Mouse (Mus musculus): Measurements from ENCODE around the gene Eif4h. TPM values are rescaled to one million over a fixed set of nuclear protein-coding genes. Genes with fewer than 3 reads are reported as not detected.
A peak's percentile ranks its signal among the peaks of the same experiment; 100 is the strongest.

Gene Eif4h
- total and polyA plus RNA-seq, 2 experiments, result 134 to 139 TPM

GRCm38 (mm10) chr5:134684398-134684797 is 45.1 kb upstream of the Eif4h start:
- H3K27me3 ChIP-seq (ENCODE audit: control insufficient read depth, insufficient read depth, low read length), result no peaks in the 10 kb centered on the region
- H3K9ac ChIP-seq (ENCODE audit: low read depth, low read length), result no peak overlapping the region
- H3K4me1 ChIP-seq (ENCODE audit: control insufficient read depth, insufficient read depth, low read length), result peaks cover 6% of the 10 kb centered on the region
- no peaks in the 10 kb centered on the region for H3K79me2 ChIP-seq (ENCODE audit: control insufficient read depth, insufficient read depth, low read length)
- H3K36me3 ChIP-seq (ENCODE audit: control insufficient read depth, insufficient read depth, low read length), result no peaks in the 10 kb centered on the region
- peak; percentile 48 for DNase-seq (ENCODE audit: extremely low read depth, low read depth, low spot score)
- no peak overlapping the region for H3K4me3 ChIP-seq (ENCODE audit: insufficient read depth, low read depth, low read length)
- WGBS, result 94% methylated on average over 2 of the region's 2 CpGs
- no peak overlapping the region for H3K27ac ChIP-seq (replicated peaks; ENCODE audit: insufficient read depth, low read depth, low read length)
- TF ChIP-seq POLR2A (IDR thresholded peaks at IDR 0.05; ENCODE audit: extremely low read depth, insufficient read depth, low read length) (no peak), CTCF (IDR thresholded peaks at IDR 0.05; ENCODE audit: low read depth, low read length) (no peak)

DNA sequence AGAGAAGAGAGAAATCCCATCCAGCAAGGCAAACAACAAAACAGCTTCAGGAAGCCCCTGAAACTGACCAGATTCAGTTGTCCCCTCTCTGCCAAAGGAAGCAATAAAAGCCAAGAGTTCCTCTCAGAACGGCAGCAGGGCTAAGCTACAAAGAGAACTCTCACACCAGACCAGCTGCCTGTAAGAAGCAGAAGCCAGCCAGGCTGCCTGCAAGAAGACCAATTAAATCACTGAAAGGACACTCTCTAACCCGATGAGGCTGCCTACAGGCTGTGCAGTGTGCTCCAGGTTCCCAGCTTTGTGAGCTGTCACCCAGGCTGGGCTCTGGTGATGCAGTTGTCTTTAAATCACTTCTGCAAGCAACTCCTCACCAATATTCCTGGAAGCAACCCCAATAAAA is 44.5 kb upstream of the Eif4h start:
- 77% methylated on average over 2 of the region's 2 CpGs for WGBS
- Histone ChIP-seq H3K9ac (ENCODE audit: low read depth, low read length) (no peak overlapping the region), H3K79me2 (ENCODE audit: control insufficient read depth, insufficient read depth, low read length) (no peaks in the 10 kb centered on the region), H3K27ac (replicated peaks; ENCODE audit: insufficient read depth, low read depth, low read length) (no peak overlapping the region), H3K4me3 (ENCODE audit: insufficient read depth, low read depth, low read length) (no peak overlapping the region), H3K36me3 (ENCODE audit: control insufficient read depth, insufficient read depth, low read length) (no peaks in the 10 kb centered on the region), H3K4me1 (ENCODE audit: control insufficient read depth, insufficient read depth, low read length) (peaks cover 6% of the 10 kb centered on the region), H3K27me3 (ENCODE audit: control insufficient read depth, insufficient read depth, low read length) (no peaks in the 10 kb centered on the region)
- no peak for DNase-seq (ENCODE audit: extremely low read depth, low read depth, low spot score)
- TF ChIP-seq CTCF (IDR thresholded peaks at IDR 0.05; ENCODE audit: low read depth, low read length) (no peak), POLR2A (IDR thresholded peaks at IDR 0.05; ENCODE audit: extremely low read depth, insufficient read depth, low read length) (no peak)

GRCm38 (mm10) chr5:134680238-134680637 is 40.9 kb upstream of the Eif4h start:
- Histone ChIP-seq H3K27ac (replicated peaks; ENCODE audit: insufficient read depth, low read depth, low read length) (peak overlapping the region; percentile 58), H3K4me3 (ENCODE audit: insufficient read depth, low read depth, low read length) (no peak overlapping the region), H3K9ac (ENCODE audit: low read depth, low read length) (peak overlapping the region; percentile 7; the same call in 1 of the 2 replicates), H3K36me3 (ENCODE audit: control insufficient read depth, insufficient read depth, low read length) (no peaks in the 10 kb centered on the region), H3K27me3 (ENCODE audit: control insufficient read depth, insufficient read depth, low read length) (no peaks in the 10 kb centered on the region), H3K4me1 (ENCODE audit: control insufficient read depth, insufficient read depth, low read length) (peaks cover 8% of the 10 kb centered on the region), H3K79me2 (ENCODE audit: control insufficient read depth, insufficient read depth, low read length) (no peaks in the 10 kb centered on the region)
- DNase-seq (ENCODE audit: extremely low read depth, low read depth, low spot score), result peak; percentile 53
- TF ChIP-seq POLR2A (IDR thresholded peaks at IDR 0.05; ENCODE audit: extremely low read depth, insufficient read depth, low read length) (no peak), CTCF (IDR thresholded peaks at IDR 0.05; ENCODE audit: low read depth, low read length) (no peak)
- 57% methylated on average over 12 of the region's 12 CpGs for WGBS

GRCm38 (mm10) chr5:134678827-134679546 is 39.7 kb upstream of the Eif4h start:
- no peak overlapping the region for H3K9ac ChIP-seq (ENCODE audit: low read depth, low read length)
- H3K4me1 ChIP-seq (ENCODE audit: control insufficient read depth, insufficient read depth, low read length), result peaks cover 8% of the 10 kb centered on the region
- TF ChIP-seq POLR2A (IDR thresholded peaks at IDR 0.05; ENCODE audit: extremely low read depth, insufficient read depth, low read length) (no peak), CTCF (IDR thresholded peaks at IDR 0.05; ENCODE audit: low read depth, low read length) (no peak)
- H3K27me3 ChIP-seq (ENCODE audit: control insufficient read depth, insufficient read depth, low read length), result no peaks in the 10 kb centered on the region
- H3K27ac ChIP-seq (replicated peaks; ENCODE audit: insufficient read depth, low read depth, low read length), result peak overlapping the region; percentile 51
- no peaks in the 10 kb centered on the region for H3K36me3 ChIP-seq (ENCODE audit: control insufficient read depth, insufficient read depth, low read length)
- no peak for DNase-seq (ENCODE audit: extremely low read depth, low read depth, low spot score)
- no peaks in the 10 kb centered on the region for H3K79me2 ChIP-seq (ENCODE audit: control insufficient read depth, insufficient read depth, low read length)
- H3K4me3 ChIP-seq (ENCODE audit: insufficient read depth, low read depth, low read length), result no peak overlapping the region
- 75% methylated on average over 8 of the region's 8 CpGs for WGBS

DNA sequence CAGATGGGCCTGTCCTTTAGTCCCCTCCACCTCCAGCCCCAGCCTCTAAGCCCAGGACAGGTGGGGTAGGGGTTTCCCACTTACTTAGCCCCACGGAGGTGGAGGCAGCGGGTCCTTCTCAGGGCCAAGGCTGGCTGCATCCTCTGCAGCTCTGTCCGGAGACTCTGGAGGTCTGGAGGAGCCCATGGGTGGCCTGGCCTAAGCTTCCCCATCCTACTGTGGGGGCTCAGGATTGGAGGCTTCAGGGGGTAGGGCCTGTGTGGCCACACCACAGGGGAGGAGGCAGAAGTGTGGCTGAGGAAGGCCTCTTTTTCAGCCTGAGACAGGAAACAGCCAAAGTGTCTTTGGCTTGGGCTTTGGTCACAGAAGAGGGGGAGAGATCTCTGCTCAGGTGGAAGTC is 38.7 kb upstream of the Eif4h start:
- peaks cover 8% of the 10 kb centered on the region for H3K4me1 ChIP-seq (ENCODE audit: control insufficient read depth, insufficient read depth, low read length)

DNA sequence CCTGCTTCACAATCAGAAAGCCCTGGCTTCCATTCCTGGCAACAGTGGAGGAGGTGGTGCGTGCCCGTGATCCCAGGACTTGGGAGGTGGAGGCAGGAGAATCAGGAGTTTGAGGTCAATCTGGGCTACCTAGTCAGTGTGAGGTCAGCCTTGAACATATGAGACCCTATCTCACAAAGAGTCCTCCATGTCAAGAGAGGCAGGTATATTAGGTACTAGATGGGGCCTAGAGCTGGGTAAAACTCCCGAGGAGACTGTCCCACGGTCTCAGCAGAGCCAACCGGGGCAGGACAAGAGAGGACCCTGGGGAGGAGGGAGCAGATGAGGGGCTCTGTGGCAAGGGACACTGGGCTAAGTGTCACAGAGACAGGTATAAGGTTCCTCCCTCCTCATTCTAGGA is 38.2 kb upstream of the Eif4h start:
- peak overlapping the region; percentile 17; the same call in 1 of the 2 replicates for H3K27ac ChIP-seq (replicated peaks; ENCODE audit: insufficient read depth, low read depth, low read length)
- H3K27me3 ChIP-seq (ENCODE audit: control insufficient read depth, insufficient read depth, low read length), result no peaks in the 10 kb centered on the region
- H3K36me3 ChIP-seq (ENCODE audit: control insufficient read depth, insufficient read depth, low read length), result no peaks in the 10 kb centered on the region
- 81% methylated on average over 5 of the region's 5 CpGs for WGBS
- DNase-seq (ENCODE audit: extremely low read depth, low read depth, low spot score), result no peak
- TF ChIP-seq CTCF (IDR thresholded peaks at IDR 0.05; ENCODE audit: low read depth, low read length), result no peak
- TF ChIP-seq POLR2A (IDR thresholded peaks at IDR 0.05; ENCODE audit: extremely low read depth, insufficient read depth, low read length), result no peak
- peak overlapping the region; percentile 52; the same call in 1 of the 2 replicates for H3K9ac ChIP-seq (ENCODE audit: low read depth, low read length)
- peaks cover 8% of the 10 kb centered on the region for H3K4me1 ChIP-seq (ENCODE audit: control insufficient read depth, insufficient read depth, low read length)
- H3K79me2 ChIP-seq (ENCODE audit: control insufficient read depth, insufficient read depth, low read length), result no peaks in the 10 kb centered on the region
- H3K4me3 ChIP-seq (ENCODE audit: insufficient read depth, low read depth, low read length), result peak overlapping the region; percentile 56

More for the DNA sequence above, 38.7 kb upstream of the Eif4h start:
- no peak for TF ChIP-seq CTCF (IDR thresholded peaks at IDR 0.05; ENCODE audit: low read depth, low read length)
- TF ChIP-seq POLR2A (IDR thresholded peaks at IDR 0.05; ENCODE audit: extremely low read depth, insufficient read depth, low read length), result 0 out of 2 replicates have a peak, but pooled peaks have one; percentile 15
- 65% methylated on average over 3 of the region's 3 CpGs for WGBS
- Histone ChIP-seq H3K27me3 (ENCODE audit: control insufficient read depth, insufficient read depth, low read length) (no peaks in the 10 kb centered on the region), H3K27ac (replicated peaks; ENCODE audit: insufficient read depth, low read depth, low read length) (peak overlapping the region; percentile 51), H3K4me3 (ENCODE audit: insufficient read depth, low read depth, low read length) (peak overlapping the region; percentile 56), H3K79me2 (ENCODE audit: control insufficient read depth, insufficient read depth, low read length) (no peaks in the 10 kb centered on the region), H3K36me3 (ENCODE audit: control insufficient read depth, insufficient read depth, low read length) (no peaks in the 10 kb centered on the region), H3K9ac (ENCODE audit: low read depth, low read length) (peak overlapping the region; percentile 52)
- DNase-seq (ENCODE audit: extremely low read depth, low read depth, low spot score), result no peak

All from liver, adult 2 months (tissue).